Mouse (Mus musculus) v-Abl transformed pro-B cells (cell line): ENCODE results near the gene Hoxd13.

ENCODE experiments used
- in situ Hi-C, 2 experiments: fragments of 400-800 bp; cut with MboI; formaldehyde crosslinking; loops; one replicate each; pipeline ENCODE4 v1.15.1; 2025; ENCODE audit not compliant: unreplicated experiment in 2 of 2

The Hoxd13 gene

DNA sequence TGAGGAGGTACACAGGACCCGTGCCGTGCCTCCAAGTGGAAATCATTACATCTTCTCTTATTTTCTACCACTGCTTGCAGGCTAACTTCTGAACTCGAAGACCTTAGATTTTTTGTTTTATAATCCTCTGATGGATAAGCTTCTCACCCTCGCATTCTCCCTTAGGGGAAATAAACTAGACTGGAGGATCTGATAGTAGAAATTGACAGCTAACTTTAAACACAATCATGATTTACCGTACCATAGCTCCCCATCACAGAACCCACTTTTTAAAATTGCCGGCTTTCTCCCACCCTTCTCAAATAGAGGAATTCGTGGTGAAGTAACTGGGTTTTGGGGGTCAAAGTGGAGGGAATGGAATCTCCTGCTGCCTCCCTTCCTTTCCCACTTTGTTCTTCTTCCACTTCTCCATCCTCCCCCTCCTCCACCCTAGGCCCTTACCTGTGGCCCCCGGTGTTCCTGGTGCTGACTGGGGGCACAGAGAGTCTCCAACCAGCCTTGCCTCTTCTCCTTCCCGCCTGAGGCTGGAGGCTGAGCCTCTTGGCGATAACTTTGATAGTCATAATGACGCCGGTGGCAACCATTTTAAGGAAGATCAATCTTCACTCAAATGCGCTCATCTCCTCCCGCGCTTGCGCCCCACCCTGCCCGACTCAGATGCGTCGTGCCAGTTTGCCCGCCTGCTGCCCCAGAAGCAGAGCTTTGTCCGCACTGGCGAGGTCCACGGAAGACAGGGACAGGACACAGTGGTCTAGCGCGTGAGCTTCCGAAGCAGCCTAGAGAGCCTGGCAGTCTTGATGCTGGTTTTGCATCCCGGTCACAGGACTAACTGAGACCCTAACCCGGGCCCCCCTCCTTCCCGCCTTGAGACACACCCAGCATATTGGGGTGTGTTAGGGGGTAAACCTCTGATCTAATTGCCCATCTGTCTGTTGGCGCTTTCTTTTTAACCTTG lies 7.4 kb upstream of the Hoxd13 start:
- in situ Hi-C loops: loop anchor here (5.0 to 25.0 kb wide), 4 partner anchors 358 to 1373 kb away; no protein-coding TSS in a partner anchor

DNA sequence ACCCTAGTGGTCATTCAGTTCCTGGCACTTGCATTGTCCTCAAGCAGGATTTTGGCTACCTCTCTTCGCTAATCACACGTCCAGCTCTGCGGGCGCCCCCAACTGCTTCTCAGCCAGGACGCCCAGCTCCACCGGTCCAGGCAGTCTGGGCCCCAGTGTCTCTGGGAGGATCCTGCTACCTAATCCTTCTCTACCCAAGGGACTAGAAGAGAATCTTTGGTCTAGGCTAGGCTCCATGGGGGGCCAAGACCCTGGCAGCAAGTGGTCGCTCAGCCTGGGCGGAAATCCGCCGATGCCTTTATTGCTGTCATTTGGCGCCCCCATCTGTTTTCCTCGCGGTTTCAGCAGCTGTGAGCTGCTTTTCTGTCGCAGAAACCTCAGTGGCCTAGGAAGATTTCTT lies 6.4 kb upstream of the Hoxd13 start:
- in situ Hi-C loops: loop anchor here (5.0 to 25.0 kb wide), 4 partner anchors 359 to 1374 kb away; no protein-coding TSS in a partner anchor

DNA sequence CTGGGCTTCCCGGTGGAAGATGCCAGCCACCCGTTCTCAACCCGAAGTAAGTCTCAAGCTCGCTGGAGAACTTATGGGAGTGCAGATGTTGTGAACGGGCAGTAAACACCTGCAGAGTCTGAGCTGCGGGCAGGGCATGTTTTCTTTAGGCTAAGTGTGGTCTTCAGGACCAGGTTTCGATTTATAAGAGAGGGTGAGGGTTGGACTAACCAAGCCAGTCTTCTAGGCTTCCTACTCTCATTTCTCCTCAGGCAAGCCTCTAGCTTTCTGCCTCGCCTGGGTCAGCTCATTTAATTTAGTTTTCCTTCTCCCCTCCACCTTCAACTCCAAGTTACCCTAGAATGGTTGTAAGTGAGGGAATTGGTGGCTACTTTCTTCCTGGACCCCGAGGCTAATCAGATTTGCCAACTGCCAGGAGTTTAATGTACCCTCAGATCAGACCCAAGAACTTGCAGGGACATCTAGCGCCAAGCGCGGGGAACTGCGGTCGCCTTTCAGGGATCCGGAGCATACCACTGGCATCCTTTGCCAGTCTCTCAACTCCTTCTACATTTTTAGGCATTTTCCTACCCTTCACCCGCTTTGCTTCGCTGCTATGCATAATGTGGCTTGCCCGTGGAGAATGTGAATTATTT lies 4.7 kb upstream of the Hoxd13 start:
- in situ Hi-C loops: loop anchor here (5.0 to 25.0 kb wide), 4 partner anchors 361 to 1376 kb away; no protein-coding TSS in a partner anchor

DNA sequence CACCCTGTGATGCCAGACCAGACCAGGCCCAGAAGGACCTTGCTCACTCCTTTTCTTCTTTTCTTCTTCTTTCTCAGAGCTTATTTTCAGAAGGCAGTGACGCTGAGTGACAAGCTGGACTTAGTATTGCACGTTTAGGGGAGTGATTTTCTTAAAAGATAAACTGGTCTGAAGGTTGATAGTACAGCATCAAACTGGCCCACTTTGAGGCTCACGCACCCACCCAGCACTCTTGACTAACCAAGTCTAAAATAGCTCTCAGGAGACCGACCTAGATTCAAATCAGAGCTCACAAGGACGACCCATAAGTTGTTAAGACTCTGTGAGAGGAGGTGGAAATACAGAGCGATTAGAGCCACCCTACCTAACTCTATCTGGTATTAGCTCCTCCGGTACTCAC lies 1.7 kb upstream of the Hoxd13 start:
- in situ Hi-C loops: loop anchor here in 1 of 2 experiments (5.0 to 25.0 kb wide), 2 partner anchors 704 to 1379 kb away; no protein-coding TSS in a partner anchor

DNA sequence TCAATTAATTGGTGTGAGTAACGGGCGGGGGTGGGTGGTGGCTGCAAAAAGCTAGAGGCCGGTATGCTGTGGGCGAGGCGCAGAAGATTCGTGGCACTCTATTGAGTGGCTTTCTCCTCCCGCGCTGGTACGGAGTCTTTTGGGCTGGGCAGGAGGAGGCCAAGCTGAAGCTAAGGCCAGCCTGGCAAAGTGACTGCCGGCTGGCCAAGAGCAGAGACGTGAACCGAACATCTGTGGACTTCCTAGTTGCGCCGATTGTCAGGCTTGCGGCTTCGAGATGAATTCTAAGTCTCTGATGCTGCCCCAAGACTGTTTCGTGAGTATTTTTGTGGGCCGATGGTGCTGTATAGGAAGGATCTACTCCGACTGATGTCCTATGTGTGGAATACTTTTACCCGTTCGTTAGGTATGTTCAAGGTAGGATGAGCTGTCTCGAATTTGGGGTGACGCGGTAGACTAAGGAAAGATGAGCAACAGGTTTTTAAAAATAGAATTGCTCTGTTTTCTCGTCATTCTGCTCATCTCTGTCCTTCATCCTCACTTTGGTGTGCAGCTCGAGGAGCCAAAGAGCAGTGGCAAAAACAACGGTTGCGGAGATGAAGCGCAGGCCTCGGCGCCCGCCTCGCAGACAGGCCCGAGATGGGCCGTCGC lies 794 bp upstream of the Hoxd13 start:
- in situ Hi-C loops: loop anchor here in 1 of 2 experiments (5.0 to 25.0 kb wide), 2 partner anchors 705 to 1380 kb away; no protein-coding TSS in a partner anchor

DNA sequence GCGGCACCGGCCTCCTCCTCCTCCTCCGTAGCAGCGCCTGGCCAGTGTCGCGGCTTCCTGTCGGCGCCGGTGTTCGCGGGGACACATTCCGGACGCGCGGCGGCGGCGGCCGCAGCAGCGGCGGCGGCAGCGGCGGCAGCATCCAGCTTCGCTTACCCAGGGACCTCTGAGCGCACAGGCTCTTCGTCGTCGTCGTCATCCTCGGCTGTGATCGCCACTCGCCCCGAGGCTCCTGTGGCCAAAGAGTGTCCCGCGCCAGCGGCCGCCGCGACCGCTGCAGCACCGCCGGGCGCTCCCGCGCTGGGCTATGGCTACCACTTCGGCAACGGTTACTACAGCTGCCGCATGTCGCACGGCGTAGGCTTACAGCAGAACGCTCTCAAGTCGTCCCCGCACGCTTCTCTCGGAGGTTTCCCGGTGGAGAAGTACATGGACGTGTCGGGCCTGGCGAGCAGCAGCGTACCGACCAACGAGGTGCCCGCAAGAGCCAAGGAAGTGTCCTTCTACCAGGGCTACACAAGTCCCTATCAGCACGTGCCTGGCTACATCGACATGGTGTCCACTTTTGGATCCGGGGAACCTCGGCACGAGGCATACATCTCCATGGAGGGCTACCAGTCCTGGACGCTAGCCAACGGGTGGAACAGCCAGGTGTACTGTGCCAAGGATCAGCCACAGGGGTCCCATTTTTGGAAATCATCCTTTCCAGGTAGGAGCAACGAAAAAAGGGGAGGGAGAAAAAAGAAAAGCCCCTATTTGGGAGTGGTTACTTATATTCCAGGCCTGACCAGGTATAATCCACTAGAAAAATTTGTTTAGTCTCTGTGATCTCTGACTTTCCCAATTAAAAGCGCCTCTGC lies 490 bp downstream of the Hoxd13 start:
- in situ Hi-C loops: loop anchor here in 1 of 2 experiments (5.0 to 25.0 kb wide), 2 partner anchors 706 to 1381 kb away; no protein-coding TSS in a partner anchor

DNA sequence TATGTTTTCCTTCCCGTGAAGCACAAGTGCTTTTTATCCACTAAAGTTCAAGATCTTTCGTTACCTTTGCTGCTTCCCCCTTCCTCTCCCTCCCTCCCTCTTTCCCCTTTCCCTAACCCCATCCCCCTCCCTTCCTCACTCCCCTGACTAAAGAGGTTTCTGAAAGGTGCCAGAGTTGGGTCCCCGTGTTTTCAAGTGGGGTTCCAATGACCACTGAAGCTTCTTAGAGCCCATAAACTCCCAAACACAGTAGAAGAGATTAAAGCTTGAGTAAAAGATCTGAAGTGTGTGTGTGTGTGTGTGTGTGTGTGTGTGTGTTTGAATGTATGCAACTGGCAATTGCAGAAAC lies 1.1 kb downstream of the Hoxd13 start:
- in situ Hi-C loops: loop anchor here in 1 of 2 experiments (5.0 to 25.0 kb wide), 2 partner anchors 707 to 1382 kb away; no protein-coding TSS in a partner anchor

DNA sequence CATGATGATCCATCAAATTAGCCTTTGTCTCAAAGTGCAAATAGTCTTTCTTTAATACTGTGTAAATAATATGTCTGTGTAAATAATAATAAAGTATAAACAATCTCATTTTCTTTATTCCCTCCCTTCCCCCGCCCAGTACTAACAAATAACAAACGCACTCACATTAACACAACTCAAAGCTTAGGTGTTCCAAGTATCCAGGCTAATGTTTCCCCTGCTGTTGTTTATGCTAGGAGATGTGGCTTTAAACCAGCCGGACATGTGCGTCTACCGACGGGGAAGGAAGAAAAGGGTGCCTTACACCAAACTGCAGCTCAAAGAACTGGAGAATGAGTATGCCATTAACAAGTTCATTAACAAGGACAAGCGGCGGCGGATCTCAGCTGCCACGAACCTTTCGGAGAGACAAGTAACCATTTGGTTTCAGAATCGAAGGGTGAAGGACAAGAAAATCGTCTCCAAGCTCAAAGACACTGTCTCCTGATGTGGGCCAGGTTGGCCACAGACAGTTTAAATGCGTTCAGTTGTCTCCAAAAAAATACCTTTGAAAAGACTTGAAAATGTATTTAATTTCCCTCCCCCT lies 1.6 kb downstream of the Hoxd13 start:
- in situ Hi-C loops: loop anchor here (5.0 to 25.0 kb wide), 2 partner anchors 707 to 1382 kb away; no protein-coding TSS in a partner anchor

DNA sequence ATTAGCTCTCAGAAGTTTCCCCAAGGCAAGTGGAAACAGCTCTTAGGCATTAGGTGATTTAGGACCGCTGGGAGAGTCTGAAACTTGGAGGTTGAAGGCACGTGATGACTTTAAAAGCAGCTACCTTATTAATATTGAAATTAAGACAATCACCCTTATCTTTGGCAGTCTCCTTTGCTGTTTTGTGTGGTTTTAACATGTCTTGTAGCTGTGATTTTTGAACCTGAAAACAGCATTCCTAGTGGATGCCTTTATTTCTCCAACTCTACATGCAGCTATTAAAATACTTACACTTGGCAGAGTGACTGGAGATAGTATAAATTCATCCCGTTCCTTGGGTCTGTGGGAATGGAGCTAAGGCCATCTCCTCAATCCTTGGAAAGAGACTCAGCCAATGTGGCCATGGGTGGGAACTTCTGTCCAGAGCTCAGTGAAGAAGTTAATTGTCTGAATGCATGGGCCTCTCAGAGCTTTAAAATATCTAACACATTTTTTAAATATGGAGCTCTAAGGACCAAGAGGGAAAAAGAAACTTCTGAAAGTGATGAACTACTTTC lies 2.6 kb downstream of the Hoxd13 start:
- in situ Hi-C loops: loop anchor here (5.0 to 25.0 kb wide), 2 partner anchors 708 to 1383 kb away; no protein-coding TSS in a partner anchor

DNA sequence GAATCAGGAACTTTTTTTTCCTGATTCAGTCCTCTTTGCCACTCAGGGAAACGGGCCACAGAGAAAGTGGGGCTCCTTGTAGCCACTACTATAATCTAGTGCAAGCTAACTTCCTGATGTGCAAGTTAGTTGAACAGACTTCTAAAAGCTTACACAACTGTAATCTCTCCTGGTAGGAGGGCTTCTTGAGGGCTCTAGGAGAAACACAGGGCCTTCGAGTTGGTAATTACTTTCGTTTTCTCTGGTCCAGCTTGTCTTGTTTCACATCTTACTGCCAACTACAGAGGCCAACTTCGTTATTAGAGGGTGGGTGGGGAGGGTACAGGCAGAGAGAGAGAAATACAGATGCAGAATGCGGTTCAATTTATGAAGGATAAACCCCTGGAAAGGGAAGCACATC lies 3.7 kb downstream of the Hoxd13 start:
- in situ Hi-C loops: loop anchor here (5.0 to 25.0 kb wide), 2 partner anchors 710 to 1385 kb away; no protein-coding TSS in a partner anchor

DNA sequence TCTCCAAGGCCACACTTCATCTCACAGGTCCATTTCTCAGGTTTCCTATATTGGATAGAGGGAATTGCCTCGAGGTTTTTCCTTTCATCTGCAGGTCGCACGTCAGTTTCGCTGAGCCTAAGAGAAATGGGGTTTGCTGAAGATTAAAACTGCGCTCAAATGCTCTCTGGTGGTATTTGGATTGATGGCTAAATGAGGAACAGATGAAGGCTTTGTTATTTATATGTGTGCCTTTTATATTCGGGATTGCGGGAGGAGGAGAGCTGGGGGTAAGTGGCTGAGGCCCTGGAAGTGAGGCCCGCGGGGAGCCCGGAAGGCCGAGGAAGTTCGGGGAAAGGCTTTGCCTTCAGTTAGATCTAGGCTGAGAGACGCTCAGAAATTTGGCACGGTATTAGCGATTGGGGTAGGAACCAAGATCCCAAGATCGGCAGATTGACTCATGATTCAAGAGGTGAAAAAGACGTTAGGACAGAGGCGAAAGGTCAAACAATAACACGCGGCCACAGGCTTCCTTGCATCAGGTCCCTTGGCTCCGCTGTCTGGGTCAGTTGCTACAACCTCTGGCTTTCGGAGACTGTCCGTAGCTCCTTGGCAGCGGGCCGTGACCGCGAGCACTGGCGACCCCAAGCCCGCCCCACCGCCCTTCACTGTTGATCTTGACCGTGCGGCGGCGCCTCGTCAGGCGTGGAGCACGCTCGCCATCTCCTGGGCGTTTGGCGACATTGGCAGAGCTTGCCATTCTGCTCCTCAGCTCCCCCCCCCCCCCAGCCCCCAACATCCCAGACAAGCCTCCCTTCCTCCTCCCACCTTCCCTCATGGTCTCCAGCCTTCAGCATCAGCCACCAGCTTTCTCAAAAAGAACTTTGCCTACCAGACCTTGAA lies 4.6 kb downstream of the Hoxd13 start:
- in situ Hi-C loops: loop anchor here (5.0 to 25.0 kb wide), 2 partner anchors 710 to 1385 kb away; no protein-coding TSS in a partner anchor

DNA sequence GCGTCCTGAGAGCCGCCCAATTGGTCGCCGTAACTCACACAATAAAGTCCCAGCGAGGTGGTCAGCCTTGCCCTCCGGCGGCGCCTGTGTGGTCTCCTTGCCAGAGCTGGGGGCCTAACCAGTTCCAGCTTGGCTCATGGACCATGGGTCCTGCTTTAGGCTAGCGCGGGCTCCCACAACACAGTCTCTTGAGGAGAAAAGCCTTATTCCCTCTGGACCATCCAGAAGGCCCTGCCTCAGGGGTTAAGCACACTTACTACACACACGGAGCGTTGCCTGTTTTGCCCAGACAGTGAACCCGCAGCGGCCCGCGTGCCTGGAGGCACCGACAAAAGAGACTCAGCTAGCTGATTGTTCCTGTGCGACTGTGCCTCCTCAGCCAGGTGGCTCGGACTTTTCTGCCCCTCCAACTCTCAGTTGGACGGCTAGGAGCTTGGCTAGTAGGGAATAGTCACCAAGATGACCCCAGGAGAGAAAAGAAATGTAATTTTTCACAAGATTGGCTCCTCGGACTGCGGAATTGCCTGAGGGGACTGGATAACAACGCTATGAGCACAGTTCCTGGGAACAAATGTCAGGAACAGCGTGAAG lies 5.8 kb downstream of the Hoxd13 start:
- in situ Hi-C loops: loop anchor here (5.0 to 25.0 kb wide), 2 partner anchors 712 to 1387 kb away; no protein-coding TSS in a partner anchor

DNA sequence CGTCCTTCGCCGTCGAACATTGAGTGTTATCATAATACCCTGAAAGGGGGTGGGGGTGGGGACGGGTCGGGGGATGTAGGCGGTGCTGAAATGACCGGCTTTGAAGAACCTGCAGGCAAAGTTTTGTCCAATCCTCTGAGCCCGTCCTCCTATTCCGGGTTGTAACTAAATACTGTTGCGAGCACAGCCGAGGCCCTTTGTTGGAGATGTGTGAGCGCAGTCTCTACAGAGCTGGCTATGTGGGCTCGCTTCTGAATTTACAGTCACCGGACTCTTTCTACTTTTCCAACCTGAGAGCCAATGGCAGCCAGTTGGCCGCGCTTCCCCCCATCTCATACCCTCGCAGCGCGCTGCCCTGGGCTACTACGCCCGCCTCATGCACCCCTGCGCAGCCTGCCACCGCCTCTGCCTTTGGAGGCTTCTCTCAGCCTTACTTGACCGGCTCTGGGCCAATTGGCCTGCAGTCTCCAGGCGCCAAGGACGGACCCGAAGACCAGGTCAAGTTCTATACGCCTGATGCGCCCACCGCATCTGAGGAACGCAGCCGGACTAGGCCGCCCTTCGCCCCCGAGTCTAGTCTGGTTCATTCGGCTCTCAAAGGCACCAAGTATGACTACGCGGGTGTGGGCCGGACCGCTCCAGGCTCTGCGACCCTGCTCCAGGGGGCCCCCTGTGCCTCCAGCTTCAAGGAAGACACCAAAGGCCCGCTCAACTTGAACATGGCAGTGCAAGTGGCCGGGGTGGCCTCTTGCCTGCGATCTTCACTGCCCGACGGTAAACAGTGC lies 7.0 kb downstream of the Hoxd13 start, which contains the start of gene Hoxd12:
Gene Hoxd12 (plus strand): TSS at position 133 of the 785 bp plus-strand sequence.
- in situ Hi-C loops: loop anchor here (5.0 to 25.0 kb wide), 5 partner anchors 713 to 1388 kb away; partner anchors contain the start of gene Chrna1 (in 1 of the 2)

DNA sequence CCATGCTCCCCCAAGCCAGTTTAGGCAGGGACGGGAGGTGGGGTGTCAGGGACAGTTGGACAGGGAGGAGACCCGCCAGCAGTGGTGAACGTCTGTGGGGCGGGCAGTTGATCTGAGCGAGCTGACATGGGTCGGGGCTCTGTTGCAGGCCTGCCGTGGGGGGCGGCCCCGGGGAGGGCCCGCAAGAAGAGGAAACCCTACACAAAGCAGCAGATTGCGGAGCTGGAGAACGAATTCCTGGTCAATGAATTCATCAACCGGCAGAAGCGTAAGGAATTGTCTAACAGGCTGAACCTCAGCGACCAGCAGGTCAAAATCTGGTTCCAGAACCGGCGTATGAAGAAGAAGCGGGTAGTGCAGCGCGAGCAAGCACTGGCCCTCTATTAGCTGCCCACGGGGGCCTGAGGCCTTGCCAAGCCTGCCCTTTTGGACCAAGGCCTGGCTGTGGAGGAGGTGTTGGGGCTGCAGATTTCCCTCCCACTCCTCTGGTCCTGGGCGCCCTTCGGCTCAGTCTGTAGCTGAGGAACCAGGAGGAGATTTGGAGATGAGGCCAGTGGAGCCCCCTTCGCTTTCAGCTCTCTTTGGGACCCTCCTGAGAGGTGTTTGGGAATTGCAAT lies 7.7 kb downstream of the Hoxd13 start:
- in situ Hi-C loops: loop anchor here (5.0 to 25.0 kb wide), 3 partner anchors 1087 to 1287 kb away; partner anchors contain the start of gene Chrna1 (in 1 of the 2)

DNA sequence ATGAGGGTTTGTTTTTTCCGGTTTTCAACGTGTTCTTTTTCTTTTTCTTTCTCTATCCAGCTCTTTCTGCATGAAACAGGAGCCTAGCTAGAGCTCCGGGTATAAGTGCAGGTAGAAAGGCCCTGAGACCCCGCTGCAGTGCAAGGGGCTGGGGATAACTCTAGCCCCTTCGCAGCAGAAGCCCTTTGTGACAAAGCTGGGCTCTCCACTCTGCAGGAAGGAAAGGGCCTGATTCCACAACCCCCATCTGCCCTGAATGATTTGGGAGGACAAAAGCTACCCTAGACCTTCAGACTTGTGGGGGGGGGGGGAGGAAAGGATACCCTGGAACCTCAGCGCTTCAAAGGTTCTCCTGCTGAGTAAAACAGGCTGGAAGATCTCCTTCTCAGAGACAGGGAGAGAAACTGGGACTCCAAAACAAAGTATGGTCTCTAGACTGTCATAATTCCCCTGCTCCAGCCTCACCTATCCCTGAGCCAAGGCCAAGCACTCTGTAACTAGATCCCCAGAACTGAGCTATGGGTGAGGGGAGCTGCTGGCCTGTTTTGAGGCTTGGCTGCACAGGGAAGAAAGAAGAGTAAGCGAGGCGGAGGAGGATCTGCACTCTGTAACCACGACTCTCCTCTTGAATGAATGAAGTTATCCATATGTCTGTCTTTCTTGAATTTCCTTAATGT lies 8.4 kb downstream of the Hoxd13 start:
- in situ Hi-C loops: loop anchor here (5.0 to 25.0 kb wide), 3 partner anchors 1086 to 1286 kb away; partner anchors contain the start of gene Chrna1 (in 1 of the 2)
